Comparison of ENCODE assay signal across 15 mouse cellular contexts in the genomic region with DNA sequence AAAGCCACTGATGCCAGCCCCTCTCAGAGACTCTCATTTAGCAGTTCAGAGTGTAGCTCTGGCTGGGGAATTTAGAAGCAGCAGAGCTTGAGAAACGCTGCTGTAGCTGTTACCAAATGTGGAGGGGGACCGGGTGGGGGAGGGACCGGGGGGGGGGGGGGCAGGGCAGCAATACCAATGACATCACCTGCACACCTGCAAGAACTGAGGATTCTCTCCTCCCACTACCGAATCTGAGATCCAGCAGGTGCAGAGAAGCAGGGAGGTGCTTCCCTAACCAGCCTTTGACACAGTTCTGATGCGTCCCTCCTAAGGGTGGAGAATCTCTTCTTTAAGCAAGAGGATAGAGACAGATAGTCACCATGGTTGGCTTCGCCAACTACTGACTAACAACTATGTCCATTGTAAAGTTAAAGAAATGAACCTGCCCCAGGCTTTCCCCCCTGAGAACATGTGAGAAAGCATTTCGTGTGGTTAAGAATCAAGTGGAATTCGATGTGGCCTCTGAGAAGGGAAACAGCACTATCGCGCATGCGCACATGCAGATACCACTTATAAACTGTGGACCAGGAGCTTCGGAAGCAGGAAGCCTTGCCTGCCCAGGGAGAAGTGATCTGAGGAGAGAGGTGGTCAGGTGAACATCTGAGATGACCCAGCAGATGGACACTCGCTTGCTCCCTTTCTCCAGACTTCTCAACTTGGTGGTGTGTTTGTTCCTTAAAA.
"Had no signal": no experiment of that assay in that cellular context is flagged by ENCODE, and none has a peak within 500 bp of the region (broad histone marks: within the 10 kb centered on the region; RNA-seq: fewer than 3 reads in every experiment).

No protein-coding gene starts in this region.

- H3K4me3 ChIP-seq: kidney, embryonic 15.5 days; left cerebral cortex, adult 2 months; limb, embryonic 15.5 days; liver, embryonic 13.5 days; midbrain, embryonic 10.5 days; myocyte; neural tube, embryonic 15.5 days had no signal

- H3K9me3 ChIP-seq: kidney, embryonic 15.5 days; limb, embryonic 15.5 days; liver, embryonic 13.5 days; midbrain, embryonic 10.5 days; neural tube, embryonic 15.5 days had no signal

- H3K4me1 ChIP-seq: midbrain, embryonic 10.5 days had no signal

- H3K4me2 ChIP-seq: kidney, embryonic 15.5 days; limb, embryonic 15.5 days; liver, embryonic 13.5 days; neural tube, embryonic 15.5 days had no signal

- H3K27ac ChIP-seq: kidney, embryonic 15.5 days; left cerebral cortex, adult 2 months; limb, embryonic 15.5 days; liver, embryonic 13.5 days; midbrain, embryonic 10.5 days; neural tube, embryonic 15.5 days; stomach, postnatal 0 days had no signal

- H3K36me3 ChIP-seq: kidney, embryonic 15.5 days; limb, embryonic 15.5 days; liver, embryonic 13.5 days; midbrain, embryonic 10.5 days; neural tube, embryonic 15.5 days had no signal

- ATAC-seq: intestine, embryonic 16.5 days; lung, postnatal 0 days had no signal

- DNase-seq: kidney, adult 2 months; liver, embryonic 13.5 days; lung, adult 2 months; lung, postnatal 4 days; midbrain, embryonic 14.5 days; right cerebral cortex, adult 18-20 months had no signal

- H3K27me3 ChIP-seq: limb, embryonic 15.5 days; liver, embryonic 13.5 days; neural tube, embryonic 15.5 days had no signal

- H3K9ac ChIP-seq: kidney, embryonic 15.5 days; limb, embryonic 15.5 days; liver, embryonic 13.5 days; neural tube, embryonic 15.5 days had no signal
